Mouse (Mus musculus): ENCODE results near the gene Psap. TPM values are rescaled to one million over a fixed set of nuclear protein-coding genes. Genes with fewer than 3 reads are reported as not detected.
A peak's percentile ranks its signal among the peaks of the same experiment; 100 is the strongest.

Psap gene
- polyA plus RNA-seq, 1 experiment: 443 TPM

DNA sequence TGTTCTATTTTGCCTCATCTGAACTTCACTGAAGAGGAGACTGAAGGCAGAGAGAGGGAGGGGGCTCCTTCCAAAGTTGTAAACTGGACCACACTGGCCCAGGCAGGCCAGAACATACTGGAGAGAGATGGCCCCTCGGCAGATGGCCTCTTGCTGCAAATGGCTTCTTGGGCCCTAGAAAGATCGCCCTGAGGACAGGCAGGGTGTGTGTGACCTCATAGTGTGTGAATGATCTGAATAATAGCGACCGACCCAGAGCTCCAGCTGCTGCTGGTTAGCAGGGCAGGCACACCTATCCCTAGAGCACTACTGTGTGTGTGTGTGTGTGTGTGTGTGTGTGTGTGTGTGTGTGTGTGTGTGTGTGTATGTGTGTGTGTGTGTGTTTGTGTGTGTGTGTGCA lies 25.2 kb upstream of the Psap start:
- Histone ChIP-seq H3K27me3 (ENCODE audit: control insufficient read depth, insufficient read depth, low read length) (no peaks in the 10 kb centered on the region), H3K36me3 (ENCODE audit: control insufficient read depth, insufficient read depth, low read length) (no peaks in the 10 kb centered on the region), H3K27ac (ENCODE audit: insufficient read depth, low read depth, low read length) (peak overlapping the region; percentile 24; the same call in 1 of the 2 replicates), H3K4me3 (ENCODE audit: low read depth, low read length) (no peak overlapping the region), H3K4me1 (ENCODE audit: control insufficient read depth, insufficient read depth, insufficient read length, low read length) (peaks cover 6% of the 10 kb centered on the region)
- WGBS: 78% methylated on average over 4 of the region's 4 CpGs
- TF ChIP-seq POLR2A (IDR thresholded peaks at IDR 0.05; ENCODE audit: low read depth, low read length) (no peak), CTCF (IDR thresholded peaks at IDR 0.05; ENCODE audit: extremely low read depth, insufficient read length, insufficient replicate concordance, low read depth, low read length) (no peak)

DNA sequence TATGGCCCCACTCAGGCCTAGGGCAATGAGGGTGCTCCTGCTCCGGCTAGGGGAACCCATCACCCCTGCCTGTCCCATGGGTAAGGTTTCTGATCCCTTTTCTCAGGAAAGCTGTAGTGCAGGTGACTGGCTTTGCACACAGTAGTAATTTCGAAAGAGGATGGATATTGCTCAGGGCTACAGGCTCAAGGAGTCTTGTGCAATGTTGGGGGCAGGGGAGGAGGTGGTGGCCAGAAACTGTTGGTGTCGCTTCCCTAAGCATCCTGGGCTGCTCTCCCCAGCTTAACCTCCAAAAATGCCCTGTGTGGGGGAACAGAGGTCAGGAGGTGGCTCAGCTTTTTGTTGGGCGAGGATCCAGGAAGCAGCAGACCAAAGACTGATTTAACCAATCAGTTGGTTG lies 24.8 kb upstream of the Psap start:
- H3K27ac ChIP-seq (ENCODE audit: insufficient read depth, low read depth, low read length): peak overlapping the region; percentile 24
- WGBS: 62% methylated on average over 4 of the region's 4 CpGs
- H3K27me3 ChIP-seq (ENCODE audit: control insufficient read depth, insufficient read depth, low read length): no peaks in the 10 kb centered on the region
- H3K4me1 ChIP-seq (ENCODE audit: control insufficient read depth, insufficient read depth, insufficient read length, low read length): peaks cover 6% of the 10 kb centered on the region
- no peak overlapping the region for H3K4me3 ChIP-seq (ENCODE audit: low read depth, low read length)
- H3K36me3 ChIP-seq (ENCODE audit: control insufficient read depth, insufficient read depth, low read length): no peaks in the 10 kb centered on the region
- no peak for TF ChIP-seq CTCF (IDR thresholded peaks at IDR 0.05; ENCODE audit: extremely low read depth, insufficient read length, insufficient replicate concordance, low read depth, low read length)
- TF ChIP-seq POLR2A (IDR thresholded peaks at IDR 0.05; ENCODE audit: low read depth, low read length): no peak

DNA sequence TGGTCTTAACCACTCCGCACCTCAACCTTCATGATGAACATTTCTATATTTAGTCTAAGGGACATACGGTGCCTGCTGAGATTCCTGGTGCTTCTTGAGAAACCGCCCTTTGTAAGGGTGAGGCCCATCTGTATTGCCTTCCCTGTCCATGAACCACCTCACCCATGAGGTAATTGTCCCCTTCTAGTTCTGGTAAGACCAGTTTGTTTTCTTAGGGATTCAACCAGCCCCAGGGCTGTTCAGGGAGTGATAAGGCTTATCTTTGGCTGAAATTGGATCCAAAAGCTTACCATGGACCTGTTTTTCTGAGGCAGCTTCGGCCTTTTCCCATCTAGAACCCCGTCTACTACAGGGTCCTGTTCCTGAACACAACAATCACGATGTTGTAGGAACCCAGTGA lies 21.3 kb upstream of the Psap start:
- TF ChIP-seq POLR2A (IDR thresholded peaks at IDR 0.05; ENCODE audit: low read depth, low read length) (no peak), CTCF (IDR thresholded peaks at IDR 0.05; ENCODE audit: extremely low read depth, insufficient read length, insufficient replicate concordance, low read depth, low read length) (no peak)
- Histone ChIP-seq H3K36me3 (ENCODE audit: control insufficient read depth, insufficient read depth, low read length) (no peaks in the 10 kb centered on the region), H3K27ac (ENCODE audit: insufficient read depth, low read depth, low read length) (peak overlapping the region; percentile 74), H3K4me3 (ENCODE audit: low read depth, low read length) (no peak overlapping the region), H3K4me1 (ENCODE audit: control insufficient read depth, insufficient read depth, insufficient read length, low read length) (peaks cover 6% of the 10 kb centered on the region), H3K27me3 (ENCODE audit: control insufficient read depth, insufficient read depth, low read length) (no peaks in the 10 kb centered on the region)
- WGBS: 28% methylated on average over 6 of the region's 6 CpGs

DNA sequence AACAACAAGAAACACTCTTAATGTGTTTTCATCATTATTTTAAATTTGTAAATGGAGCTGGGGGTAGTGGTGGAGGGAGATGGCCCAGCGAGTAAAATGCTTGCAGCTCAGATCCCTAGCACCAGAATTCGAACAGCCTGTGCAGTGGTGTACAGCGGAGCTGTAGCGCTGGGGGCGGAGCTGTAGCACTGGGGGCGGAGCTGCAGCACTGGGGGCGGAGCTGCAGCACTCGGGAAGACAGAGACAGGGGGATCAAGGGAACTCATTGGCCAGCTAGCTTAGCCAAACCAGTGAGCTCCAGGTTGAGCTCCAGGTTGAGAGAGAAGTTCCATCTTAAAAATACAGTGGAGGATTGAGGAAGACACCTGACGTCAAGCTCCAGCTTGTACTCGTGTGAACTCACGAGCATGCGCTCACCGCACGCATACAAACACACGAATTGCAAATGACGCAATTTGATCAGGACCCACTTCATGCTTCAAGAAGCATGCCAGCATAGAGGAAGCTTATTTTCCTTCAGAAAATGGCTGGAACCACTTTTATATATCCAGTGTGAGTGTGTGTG lies 20.1 kb upstream of the Psap start:
- 74% methylated on average over 16 of the region's 16 CpGs for WGBS
- Histone ChIP-seq H3K4me1 (ENCODE audit: control insufficient read depth, insufficient read depth, insufficient read length, low read length) (peaks cover 5% of the 10 kb centered on the region), H3K36me3 (ENCODE audit: control insufficient read depth, insufficient read depth, low read length) (no peaks in the 10 kb centered on the region), H3K4me3 (ENCODE audit: low read depth, low read length) (no peak overlapping the region), H3K27ac (ENCODE audit: insufficient read depth, low read depth, low read length) (peak overlapping the region; percentile 74; the same call in 1 of the 2 replicates), H3K27me3 (ENCODE audit: control insufficient read depth, insufficient read depth, low read length) (no peaks in the 10 kb centered on the region)
- TF ChIP-seq CTCF (IDR thresholded peaks at IDR 0.05; ENCODE audit: extremely low read depth, insufficient read length, insufficient replicate concordance, low read depth, low read length) (no peak), POLR2A (IDR thresholded peaks at IDR 0.05; ENCODE audit: low read depth, low read length) (no peak)

DNA sequence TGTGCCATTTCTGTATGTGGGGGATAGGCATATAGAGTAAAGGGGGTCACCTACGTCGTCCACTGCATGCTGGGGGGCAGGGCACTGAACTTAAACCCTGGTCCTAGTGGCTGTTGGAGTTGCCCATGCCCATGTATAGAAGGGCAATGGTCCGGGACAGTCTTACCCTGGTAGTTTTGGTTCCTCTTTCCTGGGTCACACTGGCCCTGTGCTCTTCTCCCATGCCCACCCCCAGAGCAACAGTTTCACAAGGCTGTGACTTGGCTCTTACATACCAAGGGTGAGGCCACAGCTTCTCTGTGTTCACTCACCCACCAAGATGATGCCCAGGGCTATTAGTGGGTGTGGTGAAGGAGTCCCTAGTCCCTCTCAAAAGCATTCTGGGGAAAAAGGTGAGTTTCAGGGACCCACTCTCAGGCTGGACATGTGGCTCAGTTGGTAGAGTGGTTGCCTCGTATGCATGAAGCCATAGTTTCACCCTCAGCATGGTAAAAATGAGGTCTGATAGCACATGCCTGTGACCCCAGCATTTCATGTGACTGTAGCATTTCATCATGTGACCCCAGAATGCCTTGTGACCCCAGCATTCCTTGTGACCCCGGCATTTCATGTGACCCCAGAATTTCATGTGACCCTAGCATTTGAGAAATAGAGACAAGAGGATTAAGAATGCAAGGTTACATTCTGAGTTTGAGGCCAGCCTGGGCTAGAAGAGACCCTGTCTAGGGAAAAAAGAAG lies 16.7 kb upstream of the Psap start:
- Histone ChIP-seq H3K27me3 (ENCODE audit: control insufficient read depth, insufficient read depth, low read length) (no peaks in the 10 kb centered on the region), H3K36me3 (ENCODE audit: control insufficient read depth, insufficient read depth, low read length) (no peaks in the 10 kb centered on the region), H3K4me1 (ENCODE audit: control insufficient read depth, insufficient read depth, insufficient read length, low read length) (peaks cover 2% of the 10 kb centered on the region), H3K4me3 (ENCODE audit: low read depth, low read length) (no peak overlapping the region), H3K27ac (ENCODE audit: insufficient read depth, low read depth, low read length) (no peak overlapping the region)
- TF ChIP-seq CTCF (IDR thresholded peaks at IDR 0.05; ENCODE audit: extremely low read depth, insufficient read length, insufficient replicate concordance, low read depth, low read length) (no peak), POLR2A (IDR thresholded peaks at IDR 0.05; ENCODE audit: low read depth, low read length) (no peak)
- 85% methylated on average over 5 of the region's 5 CpGs for WGBS

DNA sequence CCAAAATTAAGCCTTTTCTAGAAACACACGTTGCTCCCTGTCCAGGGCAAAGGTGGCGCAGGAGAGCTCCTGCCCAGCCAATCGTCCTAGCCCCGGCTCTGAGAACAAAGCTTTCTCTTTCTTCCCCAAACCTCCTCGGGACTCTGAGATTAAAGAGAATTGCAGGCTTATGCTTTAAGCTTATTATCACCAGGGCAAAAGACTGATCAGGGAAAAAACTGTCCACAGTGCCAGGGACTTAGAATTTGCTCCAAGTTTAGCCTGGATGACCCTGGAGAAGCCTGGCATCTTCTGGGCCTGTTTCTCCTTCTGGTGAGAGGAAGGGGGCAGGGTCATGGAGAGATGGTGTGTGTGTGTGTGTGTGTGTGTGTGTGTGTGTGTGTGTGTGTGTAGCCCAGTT lies 15.9 kb upstream of the Psap start:
- 21% methylated on average over 5 of the region's 5 CpGs for WGBS
- no peak overlapping the region for H3K27ac ChIP-seq (ENCODE audit: insufficient read depth, low read depth, low read length)
- peaks cover 2% of the 10 kb centered on the region for H3K4me1 ChIP-seq (ENCODE audit: control insufficient read depth, insufficient read depth, insufficient read length, low read length)
- no peaks in the 10 kb centered on the region for H3K36me3 ChIP-seq (ENCODE audit: control insufficient read depth, insufficient read depth, low read length)
- H3K4me3 ChIP-seq (ENCODE audit: low read depth, low read length): no peak overlapping the region
- TF ChIP-seq CTCF (IDR thresholded peaks at IDR 0.05; ENCODE audit: extremely low read depth, insufficient read length, insufficient replicate concordance, low read depth, low read length) (no peak), POLR2A (IDR thresholded peaks at IDR 0.05; ENCODE audit: low read depth, low read length) (no peak)
- no peaks in the 10 kb centered on the region for H3K27me3 ChIP-seq (ENCODE audit: control insufficient read depth, insufficient read depth, low read length)

DNA sequence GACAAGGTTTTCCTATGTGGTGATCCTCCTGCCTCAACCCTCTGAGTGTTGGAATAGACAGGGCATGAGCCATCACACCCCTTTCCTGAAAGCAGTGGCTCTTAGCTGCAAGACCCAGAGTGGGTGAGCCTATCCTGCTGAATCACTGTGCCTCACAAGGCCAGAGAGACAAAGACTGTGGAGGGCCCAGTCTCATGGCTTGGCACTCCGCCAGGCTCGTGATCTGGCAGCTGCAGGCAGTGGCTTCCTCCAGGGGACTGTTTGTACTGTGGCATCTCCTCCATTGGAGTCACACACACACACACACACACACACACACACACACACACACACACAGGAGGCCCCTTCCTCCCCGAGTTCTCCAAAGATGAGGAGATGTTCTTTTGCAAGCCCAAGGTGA lies 15.0 kb upstream of the Psap start:
- H3K27ac ChIP-seq (ENCODE audit: insufficient read depth, low read depth, low read length): 0 out of 2 replicates have a peak overlapping the region, but pooled peaks have one; percentile 6
- 7% methylated on average over 3 of the region's 3 CpGs for WGBS
- no peaks in the 10 kb centered on the region for H3K36me3 ChIP-seq (ENCODE audit: control insufficient read depth, insufficient read depth, low read length)
- no peaks in the 10 kb centered on the region for H3K27me3 ChIP-seq (ENCODE audit: control insufficient read depth, insufficient read depth, low read length)
- peaks cover 2% of the 10 kb centered on the region for H3K4me1 ChIP-seq (ENCODE audit: control insufficient read depth, insufficient read depth, insufficient read length, low read length)
- no peak for TF ChIP-seq CTCF (IDR thresholded peaks at IDR 0.05; ENCODE audit: extremely low read depth, insufficient read length, insufficient replicate concordance, low read depth, low read length)
- no peak for TF ChIP-seq POLR2A (IDR thresholded peaks at IDR 0.05; ENCODE audit: low read depth, low read length)
- no peak overlapping the region for H3K4me3 ChIP-seq (ENCODE audit: low read depth, low read length)
